Mouse (Mus musculus) lung, postnatal 10 days (tissue): ENCODE measurements around the gene Bend5.

Experiments used
- DNase-seq: peaks from one replicate; pipeline ENCODE4 v3.0.0; 2021

Bend5 gene

GRCm38 (mm10) chr4:111487233-111487843, 72.5 kb downstream of the Bend5 start:
- DNase-seq, result no peak

GRCm38 (mm10) chr4:111493750-111494404, 79.1 kb downstream of the Bend5 start:
- DNase-seq, result peak; percentile 30

- DNase-seq, result peak; percentile 78
Measured at GRCm38 (mm10) chr4:111495949-111496348, 81.1 kb downstream of the Bend5 start.

- DNase-seq, result no peak
Measured at GRCm38 (mm10) chr4:111498751-111499150, 83.9 kb downstream of the Bend5 start.

- DNase-seq, result no peak
Measured at GRCm38 (mm10) chr4:111501441-111501840, 86.6 kb downstream of the Bend5 start.

- DNase-seq, result no peak
Measured at GRCm38 (mm10) chr4:111502965-111503727, 88.3 kb downstream of the Bend5 start.

GRCm38 (mm10) chr4:111504952-111505351, 90.1 kb downstream of the Bend5 start:
- DNase-seq, result no peak
